In genomic region chr3:21935571-21936261, GRCm38 (mm10) we compare ENCODE assay signal across 8 mouse cellular contexts.
DNase-seq lines count a peak whose midpoint lies in the region; ATAC-seq and TF ChIP-seq lines count a peak whose summit lies in the region.

No protein-coding gene starts in this region.

- peak overlapping the region; percentile 86 for H3K27ac ChIP-seq in hindbrain, embryonic 10.5 days
- peak overlapping the region; percentile 81 for H3K27ac ChIP-seq in lung, postnatal 0 days (ENCODE audit: low read length)

- H3K36me3 ChIP-seq in G1E (replicated peaks): no peaks in the 10 kb centered on the region
- no peaks in the 10 kb centered on the region for H3K36me3 ChIP-seq in hindbrain, embryonic 10.5 days
- H3K36me3 ChIP-seq in lung, postnatal 0 days (ENCODE audit: insufficient read depth, low read length): no peaks in the 10 kb centered on the region

- no peak for TF ChIP-seq CTCF in G1E (IDR thresholded peaks at IDR 0.05; ENCODE audit: low read depth, low read length)
- TF ChIP-seq CTCF in lung, postnatal 0 days (IDR thresholded peaks at IDR 0.05): no peak; the same call in 1 of the 2 replicates

- peak; percentile 97 for TF ChIP-seq EP300 in lung, postnatal 0 days (IDR thresholded peaks at IDR 0.05)

- H3K4me1 ChIP-seq in G1E (ENCODE audit: insufficient read depth, low read depth, low read length): peaks cover 43% of the 10 kb centered on the region
- H3K4me1 ChIP-seq in hindbrain, embryonic 10.5 days (replicated peaks): peaks cover 45% of the 10 kb centered on the region
- peaks cover 14% of the 10 kb centered on the region for H3K4me1 ChIP-seq in lung, postnatal 0 days (ENCODE audit: insufficient read depth, low read depth, low read length)

- peak overlapping the region; percentile 69 for H3K4me3 ChIP-seq in G1E (ENCODE audit: low read depth, low read length)
- peak overlapping the region; percentile 45 for H3K4me3 ChIP-seq in hindbrain, embryonic 10.5 days
- peak overlapping the region; percentile 29 for H3K4me3 ChIP-seq in lung, postnatal 0 days (ENCODE audit: low read depth, low read length)

- no peaks in the 10 kb centered on the region for H3K9me3 ChIP-seq in G1E (replicated peaks)
- H3K9me3 ChIP-seq in hindbrain, embryonic 10.5 days: no peaks in the 10 kb centered on the region
- H3K9me3 ChIP-seq in lung, postnatal 0 days (ENCODE audit: low read length): no peaks in the 10 kb centered on the region

- H3K9ac ChIP-seq in lung, postnatal 0 days (replicated peaks; ENCODE audit: low read depth): 0 out of 2 replicates have a peak overlapping the region, but pooled peaks have one; percentile 20

- 1% methylated on average over 24 of the region's 24 CpGs for WGBS in hindbrain, embryonic 10.5 days
- WGBS in lung, postnatal 0 days: under 1% methylated on average over 22 of the region's 24 CpGs

- ATAC-seq in G1E (ENCODE audit: extremely low read depth, insufficient number of reproducible peaks, low FRiP score, poor library complexity, severe bottlenecking): peak; percentile 88
- peak; percentile 97 for ATAC-seq in lung, postnatal 0 days

- DNase-seq in G1E (ENCODE audit: low spot score): peak; percentile 89
- peak; percentile 86 to 95 for DNase-seq in cerebellum, adult 18-20 months
- DNase-seq in forelimb bud, embryonic 11.5 days (ENCODE audit: low read depth, low spot score): peak; percentile 96
- DNase-seq in hindbrain, embryonic 10.5 days (ENCODE audit: low spot score): peak; percentile 97
- peak; percentile 92 for DNase-seq in layer of hippocampus, adult 9-11 months
- DNase-seq in lung, postnatal 0 days (ENCODE audit: low spot score): peak; percentile 99
- peak; percentile 95 for DNase-seq in ovary, postnatal 14 days (ENCODE audit: low spot score)
- peak; percentile 94 for DNase-seq in thymus, postnatal 14 days

- peaks cover 16% of the 10 kb centered on the region; the same call in 1 of the 2 replicates for H3K27me3 ChIP-seq in G1E (ENCODE audit: insufficient read depth, low read length)
- no peaks in the 10 kb centered on the region for H3K27me3 ChIP-seq in hindbrain, embryonic 10.5 days (ENCODE audit: insufficient read depth, poor library complexity, severe bottlenecking)
- H3K27me3 ChIP-seq in lung, postnatal 0 days (replicated peaks; ENCODE audit: insufficient read depth, low read length): no peaks in the 10 kb centered on the region

- peak overlapping the region; percentile 58 for H3K4me2 ChIP-seq in lung, postnatal 0 days (replicated peaks; ENCODE audit: low read depth, low read length)

Comparison
In these comparisons a context has a peak if more than half of its experiments do, and no peak if none do; other contexts are left out.
1. Peak in every context shown above with its lines: DNase-seq, ATAC-seq, H3K4me3 ChIP-seq and H3K27ac ChIP-seq.